Comparison of ENCODE assay signal across 13 mouse cellular contexts in genomic region chr1:151925738-151926137, GRCm38 (mm10).
DNase-seq lines count a peak whose midpoint lies in the region; ATAC-seq and TF ChIP-seq lines count a peak whose summit lies in the region.
"Had no signal": no experiment of that assay in that cellular context is flagged by ENCODE, and none has a peak within 500 bp of the region (broad histone marks: within the 10 kb centered on the region; RNA-seq: fewer than 3 reads in every experiment).

No protein-coding gene starts in this region.

- peaks cover 0 to 1% of the 10 kb centered on the region in 2 experiments for H3K36me3 ChIP-seq in CH12.LX (replicated peaks in 1 of 2; ENCODE audit: control insufficient read depth in 1 of 2, insufficient read depth in 1 of 2, low read length in 1 of 2)
- H3K36me3 ChIP-seq in hindbrain, postnatal 0 days (ENCODE audit: insufficient read depth, low read length) = no peaks in the 10 kb centered on the region
- H3K36me3 ChIP-seq: kidney, embryonic 15.5 days; lung, embryonic 15.5 days had no signal

- no peak overlapping the region for H3K9ac ChIP-seq in CH12.LX (ENCODE audit: insufficient read depth, low read depth)
- H3K9ac ChIP-seq in hindbrain, postnatal 0 days (replicated peaks; ENCODE audit: low read length) = no peak overlapping the region
- H3K9ac ChIP-seq: kidney, embryonic 15.5 days; lung, embryonic 15.5 days had no signal

- no peaks in the 10 kb centered on the region for H3K79me2 ChIP-seq in CH12.LX (replicated peaks; ENCODE audit: control insufficient read depth, extremely low read depth, insufficient read depth, poor library complexity, severe bottlenecking)

- peak; percentile 23 for DNase-seq in gastrocnemius, adult 18-20 months (ENCODE audit: low spot score)
- DNase-seq in gastrocnemius, postnatal 14 days = no peak
- DNase-seq in left cerebral cortex, adult 2 months (ENCODE audit: extremely low spot score in 1 of 2, low spot score in 2 of 2) = no peak
- no peak for DNase-seq in left cerebral cortex, adult 18-20 months (ENCODE audit: low spot score in 2 of 2)
- DNase-seq in CH12.LX (ENCODE audit: extremely low read depth) = no peak
- peak; percentile 54 for DNase-seq in hindbrain, postnatal 0 days (ENCODE audit: low spot score)
- DNase-seq in thymus, postnatal 0 days (ENCODE audit: low spot score) = no peak
- DNase-seq: adrenal gland, postnatal 14 days; cerebellum, adult 18-20 months; thymus, adult 18-20 months had no signal

- H3K4me2 ChIP-seq in CH12.LX (ENCODE audit: insufficient read depth, low read depth, poor library complexity, severe bottlenecking) = peak overlapping the region; percentile 57; the same call in 1 of the 2 replicates
- no peak overlapping the region for H3K4me2 ChIP-seq in hindbrain, postnatal 0 days (ENCODE audit: low read depth, low read length)
- H3K4me2 ChIP-seq: kidney, embryonic 15.5 days; lung, embryonic 15.5 days had no signal

- no peak for TF ChIP-seq EP300 in CH12.LX (IDR thresholded peaks at IDR 0.05; ENCODE audit: low read length)

- WGBS in hindbrain, postnatal 0 days = 32% methylated on average over 7 of the region's 7 CpGs

- H3K9me3 ChIP-seq in CH12.LX (replicated peaks; ENCODE audit: low read length) = no peaks in the 10 kb centered on the region
- no peaks in the 10 kb centered on the region for H3K9me3 ChIP-seq in hindbrain, postnatal 0 days (ENCODE audit: low read length)
- H3K9me3 ChIP-seq: kidney, embryonic 15.5 days; lung, embryonic 15.5 days had no signal

- no peak for TF ChIP-seq RAD21 in CH12.LX (IDR thresholded peaks at IDR 0.05; ENCODE audit: low read depth, low read length)

- dilution Hi-C loops in CH12.LX (cut with MboI; ENCODE audit: extremely low pct_ligation_motif_present, extremely low pct_unique_long_range_greater_than_20kb, low sequenced_read_pairs) = no loop called here

- H3K4me3 ChIP-seq in left cerebral cortex, adult 2 months = no peak overlapping the region
- H3K4me3 ChIP-seq in CH12.LX (replicated peaks in 1 of 3; ENCODE audit: low read depth in 2 of 3, low read length in 2 of 3, poor library complexity in 1 of 3) = no peak overlapping the region
- H3K4me3 ChIP-seq in hindbrain, postnatal 0 days (ENCODE audit: low read length) = no peak overlapping the region
- H3K4me3 ChIP-seq: kidney, embryonic 15.5 days; lung, embryonic 15.5 days had no signal

- TF ChIP-seq POLR2A in CH12.LX (IDR thresholded peaks at IDR 0.05; ENCODE audit: low read depth, low read length) = no peak

- 0 out of 2 replicates have a peak overlapping the region, but pooled peaks have one; percentile 8 for H3K27ac ChIP-seq in left cerebral cortex, adult 2 months
- H3K27ac ChIP-seq in CH12.LX (ENCODE audit: insufficient read depth, low read depth) = no peak overlapping the region
- H3K27ac ChIP-seq in hindbrain, postnatal 0 days = no peak overlapping the region
- H3K27ac ChIP-seq: kidney, embryonic 15.5 days; lung, embryonic 15.5 days had no signal

- ATAC-seq in hindbrain, postnatal 0 days = no peak
- no peak for ATAC-seq in megakaryocyte progenitor cell, adult 5-6 weeks (replicated peaks; ENCODE audit: poor library complexity)

- intact Hi-C loops in gastrocnemius, postnatal 14 days (cut with DNase I; ENCODE audit: low total_unique reads) = no loop called here
- intact Hi-C loops in left cerebral cortex, adult 2 months (cut with DNase I) = loop anchor here (5.0 kb wide), 2 partner anchors 167 to 307 kb away; partner anchors contain the start of gene 1700025G04Rik

- in situ Hi-C loops in CH12.LX (cut with MboI; ENCODE audit: low pct_ligation_motif_present, low pct_unique_long_range_greater_than_20kb, low sequenced_read_pairs) = no loop called here

- no peak for TF ChIP-seq CTCF in left cerebral cortex, adult 2 months (IDR thresholded peaks at IDR 0.05)
- TF ChIP-seq CTCF in CH12.LX (conservative IDR thresholded peaks at IDR 0.05 in 1 of 2, IDR thresholded peaks at IDR 0.05 in 1 of 2; ENCODE audit: low read depth in 2 of 2, low read length in 2 of 2) = no peak
- no peak for TF ChIP-seq CTCF in hindbrain, postnatal 0 days (IDR thresholded peaks at IDR 0.05; ENCODE audit: low read depth)

- H3K4me1 ChIP-seq in CH12.LX (ENCODE audit: control insufficient read depth in 1 of 2, insufficient read depth in 2 of 2) = peaks cover 0 to 6% of the 10 kb centered on the region in 2 experiments; a peak in 1 of 4 replicates
- H3K4me1 ChIP-seq in hindbrain, postnatal 0 days (ENCODE audit: insufficient read depth, low read length) = no peaks in the 10 kb centered on the region

- H3K27me3 ChIP-seq in CH12.LX (replicated peaks) = no peaks in the 10 kb centered on the region
- H3K27me3 ChIP-seq in hindbrain, postnatal 0 days (ENCODE audit: insufficient read depth, low read length) = no peaks in the 10 kb centered on the region
- H3K27me3 ChIP-seq: kidney, embryonic 15.5 days; lung, embryonic 15.5 days had no signal

TF ChIP-seq in CH12.LX, 34 proteins besides CTCF, POLR2A, EP300 and RAD21:
- TF ChIP-seq IRF4 (IDR thresholded peaks at IDR 0.05; ENCODE audit: low read depth, low read length) (no peak), UBTF (IDR thresholded peaks at IDR 0.05; ENCODE audit: low read depth, low read length) (no peak), TBP (conservative IDR thresholded peaks at IDR 0.05; ENCODE audit: low read depth, low read length) (no peak), BHLHE40 (IDR thresholded peaks at IDR 0.05; ENCODE audit: low read depth, low read length) (no peak), KAT2A (IDR thresholded peaks at IDR 0.05; ENCODE audit: insufficient replicate concordance, low read length) (no peak), E2F4 (IDR thresholded peaks at IDR 0.05; ENCODE audit: insufficient replicate concordance, low read depth, low read length) (no peak), ZKSCAN1 (IDR thresholded peaks at IDR 0.05; ENCODE audit: borderline replicate concordance, low read depth, low read length) (no peak), TCF12 (IDR thresholded peaks at IDR 0.05; ENCODE audit: low read depth, low read length) (no peak), MAFK (IDR thresholded peaks at IDR 0.05; ENCODE audit: insufficient replicate concordance, low read length) (no peak), PAX5 (IDR thresholded peaks at IDR 0.05; ENCODE audit: low read length) (no peak), ZNF384 (IDR thresholded peaks at IDR 0.05; ENCODE audit: low read depth, low read length) (no peak), ETS1 (conservative IDR thresholded peaks at IDR 0.05; ENCODE audit: low read depth, low read length) (no peak), MYC (IDR thresholded peaks at IDR 0.05; ENCODE audit: low read depth, low read length) (no peak), MAX (IDR thresholded peaks at IDR 0.05; ENCODE audit: low read length) (no peak), MXI1 (IDR thresholded peaks at IDR 0.05; ENCODE audit: low read depth, low read length) (no peak), USF2 (conservative IDR thresholded peaks at IDR 0.05; ENCODE audit: low read depth, low read length) (no peak), CHD1 (IDR thresholded peaks at IDR 0.05; ENCODE audit: low read depth, low read length) (no peak)

Comparison
In these comparisons a context has a peak if more than half of its experiments do, and no peak if none do; other contexts are left out.
1. DNase-seq: peak in gastrocnemius, adult 18-20 months (single experiment) and hindbrain, postnatal 0 days (single experiment); none in gastrocnemius, postnatal 14 days (single experiment), left cerebral cortex, adult 2 months (0 of 2), left cerebral cortex, adult 18-20 months (0 of 2), CH12.LX (single experiment) and thymus, postnatal 0 days (single experiment).